Mouse (Mus musculus): Measurements from ENCODE around the gene Ank3. TPM values are rescaled to one million over a fixed set of nuclear protein-coding genes. Genes with fewer than 3 reads are reported as not detected.

Ank3 gene
- total and polyA plus RNA-seq, 2 experiments from 2014 or later, result 56.7 to 267 TPM

DNA sequence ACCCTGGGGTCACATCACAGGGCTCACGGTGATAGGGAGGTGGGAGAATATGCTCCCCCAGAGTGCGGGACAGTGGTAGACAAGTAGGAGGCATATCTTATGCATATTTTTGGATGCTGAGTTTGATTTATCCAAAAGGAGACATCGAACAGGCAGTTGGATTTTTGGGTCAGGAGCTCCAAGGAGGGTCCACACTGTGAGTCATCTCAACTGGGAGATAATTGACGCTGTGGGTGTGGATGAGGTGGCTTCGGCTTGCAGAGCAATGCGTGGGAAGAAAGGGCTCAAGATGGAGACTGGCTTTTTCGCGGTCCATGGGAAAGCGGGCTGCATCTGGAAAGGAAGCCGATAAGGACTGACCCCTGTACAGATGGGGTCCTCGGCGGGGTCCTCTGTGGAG, 290.5 kb downstream of the Ank3 start:
- 95% methylated on average over 12 of the region's 12 CpGs for whole genome bisulfite sequencing
- no peak for ATAC-seq
- Histone ChIP-seq H3K4me1 (ENCODE audit: insufficient read depth) (0 out of 2 replicates have a peak, but pooled peaks cover 7% of the 10 kb centered on the region), H3K27me3 (ENCODE audit: insufficient read depth, low read length) (no peaks in the 10 kb centered on the region), H3K9ac (no peak overlapping the region), H3K4me2 (ENCODE audit: low read depth) (no peak overlapping the region), H3K4me3 (ENCODE audit: low read depth, low read length) (no peak overlapping the region), H3K27ac (ENCODE audit: low read depth, low read length) (no peak overlapping the region), H3K36me3 (ENCODE audit: insufficient read depth) (no peaks in the 10 kb centered on the region), H3K9me3 (ENCODE audit: low read length) (no peaks in the 10 kb centered on the region)
- DNase-seq, result no peak
- no peak for TF ChIP-seq CTCF (IDR thresholded peaks at IDR 0.05; ENCODE audit: low read depth)

- H3K27ac ChIP-seq (ENCODE audit: low read depth, low read length), result no peak overlapping the region
- ATAC-seq (peak; percentile 66), DNase-seq (no peak)
- peak overlapping the region; percentile 14; the same call in 1 of the 2 replicates for H3K4me3 ChIP-seq (ENCODE audit: low read depth, low read length)
- TF ChIP-seq CTCF (IDR thresholded peaks at IDR 0.05; ENCODE audit: low read depth), result no peak
- no peaks in the 10 kb centered on the region for H3K27me3 ChIP-seq (ENCODE audit: insufficient read depth, low read length)
- peak overlapping the region; percentile 28; the same call in 1 of the 2 replicates for H3K9ac ChIP-seq
- H3K4me1 ChIP-seq (ENCODE audit: insufficient read depth), result 0 out of 2 replicates have a peak, but pooled peaks cover 7% of the 10 kb centered on the region
- H3K36me3 ChIP-seq (ENCODE audit: insufficient read depth), result no peaks in the 10 kb centered on the region
- WGBS, result 7% methylated on average over 12 of the region's 12 CpGs
- H3K4me2 ChIP-seq (ENCODE audit: low read depth), result peak overlapping the region; percentile 29; the same call in 1 of the 2 replicates
- H3K9me3 ChIP-seq (ENCODE audit: low read length), result no peaks in the 10 kb centered on the region
Observed at GRCm38 (mm10) chr10:69690131-69690960, 291.8 kb downstream of the Ank3 start.

GRCm38 (mm10) chr10:69690961-69691451, 292.4 kb downstream of the Ank3 start:
- peak overlapping the region; percentile 29; the same call in 1 of the 2 replicates for H3K4me2 ChIP-seq (ENCODE audit: low read depth)
- 9% methylated on average over 6 of the region's 6 CpGs for WGBS
- peak overlapping the region; percentile 14; the same call in 1 of the 2 replicates for H3K4me3 ChIP-seq (ENCODE audit: low read depth, low read length)
- H3K9ac ChIP-seq, result peak overlapping the region; percentile 28; the same call in 1 of the 2 replicates
- no peaks in the 10 kb centered on the region for H3K27me3 ChIP-seq (ENCODE audit: insufficient read depth, low read length)
- H3K36me3 ChIP-seq (ENCODE audit: insufficient read depth), result no peaks in the 10 kb centered on the region
- ATAC-seq (peak; percentile 54; the same call in 1 of the 2 replicates), DNase-seq (peak; percentile 24)
- H3K9me3 ChIP-seq (ENCODE audit: low read length), result no peaks in the 10 kb centered on the region
- no peak overlapping the region for H3K27ac ChIP-seq (ENCODE audit: low read depth, low read length)
- no peak for TF ChIP-seq CTCF (IDR thresholded peaks at IDR 0.05; ENCODE audit: low read depth)
- 0 out of 2 replicates have a peak, but pooled peaks cover 7% of the 10 kb centered on the region for H3K4me1 ChIP-seq (ENCODE audit: insufficient read depth)

DNA sequence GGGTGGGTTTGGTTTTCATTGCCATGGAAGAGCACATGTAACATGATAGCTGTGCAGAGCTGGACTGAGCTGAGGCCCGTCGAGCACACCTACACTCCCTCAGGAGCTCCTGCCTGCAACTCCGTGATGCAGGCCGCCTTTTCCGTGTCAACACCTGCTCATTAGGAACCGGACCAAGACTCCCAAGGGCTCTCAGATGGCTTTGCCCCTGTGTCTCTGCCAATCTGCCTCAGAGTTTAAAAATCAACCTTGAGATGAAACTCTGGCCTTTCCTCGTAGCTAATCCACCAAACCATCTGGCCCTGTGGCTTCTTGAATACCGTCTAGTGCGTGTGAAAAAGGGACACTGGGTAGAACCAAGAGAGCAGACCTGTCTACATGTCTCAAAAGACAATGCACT, 297.4 kb downstream of the Ank3 start:
- WGBS, result 57% methylated on average over 9 of the region's 9 CpGs
- Histone ChIP-seq H3K4me1 (ENCODE audit: insufficient read depth) (0 out of 2 replicates have a peak, but pooled peaks cover 1% of the 10 kb centered on the region), H3K27ac (ENCODE audit: low read depth, low read length) (no peak overlapping the region), H3K27me3 (ENCODE audit: insufficient read depth, low read length) (no peaks in the 10 kb centered on the region), H3K4me2 (ENCODE audit: low read depth) (no peak overlapping the region), H3K9ac (no peak overlapping the region), H3K36me3 (ENCODE audit: insufficient read depth) (no peaks in the 10 kb centered on the region), H3K9me3 (ENCODE audit: low read length) (no peaks in the 10 kb centered on the region), H3K4me3 (ENCODE audit: low read depth, low read length) (no peak overlapping the region)
- no peak for TF ChIP-seq CTCF (IDR thresholded peaks at IDR 0.05; ENCODE audit: low read depth)
- DNase-seq (no peak), ATAC-seq (no peak)

GRCm38 (mm10) chr10:69698699-69699098, 300.1 kb downstream of the Ank3 start:
- H3K9me3 ChIP-seq (ENCODE audit: low read length), result no peaks in the 10 kb centered on the region
- ATAC-seq, result no peak
- H3K27me3 ChIP-seq (ENCODE audit: insufficient read depth, low read length), result no peaks in the 10 kb centered on the region
- no peak overlapping the region for H3K4me3 ChIP-seq (ENCODE audit: low read depth, low read length)
- no peak for DNase-seq
- H3K9ac ChIP-seq, result no peak overlapping the region
- WGBS, result 87% methylated on average over 1 of the region's 1 CpGs
- no peaks in the 10 kb centered on the region for H3K4me1 ChIP-seq (ENCODE audit: insufficient read depth)
- H3K27ac ChIP-seq (ENCODE audit: low read depth, low read length), result no peak overlapping the region
- H3K4me2 ChIP-seq (ENCODE audit: low read depth), result no peak overlapping the region
- TF ChIP-seq CTCF (IDR thresholded peaks at IDR 0.05; ENCODE audit: low read depth), result no peak
- no peaks in the 10 kb centered on the region for H3K36me3 ChIP-seq (ENCODE audit: insufficient read depth)

DNA sequence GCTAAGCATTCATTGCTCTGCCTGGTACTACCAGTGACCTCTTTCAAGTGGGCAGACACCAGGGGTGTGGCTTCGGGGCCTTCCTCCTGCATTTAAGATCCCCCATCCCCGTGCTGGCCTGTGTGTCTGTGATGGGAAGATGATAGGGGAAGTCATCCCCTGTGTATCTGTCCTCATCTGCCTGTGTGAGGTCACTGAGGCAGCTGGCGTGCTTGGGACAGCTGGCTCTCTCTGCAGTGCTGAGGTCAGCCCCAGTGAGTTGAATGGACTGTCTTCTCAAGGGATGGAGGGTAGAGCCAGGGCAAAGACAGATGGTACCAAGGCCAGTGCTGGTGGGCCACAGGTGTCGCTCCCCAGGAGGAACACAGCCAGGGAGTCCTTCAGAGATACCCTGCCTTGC, 302.7 kb downstream of the Ank3 start:
- TF ChIP-seq CTCF (IDR thresholded peaks at IDR 0.05; ENCODE audit: low read depth), result no peak
- Histone ChIP-seq H3K36me3 (ENCODE audit: insufficient read depth) (no peaks in the 10 kb centered on the region), H3K9me3 (ENCODE audit: low read length) (no peaks in the 10 kb centered on the region), H3K4me3 (ENCODE audit: low read depth, low read length) (no peak overlapping the region), H3K4me2 (ENCODE audit: low read depth) (no peak overlapping the region), H3K9ac (no peak overlapping the region), H3K4me1 (ENCODE audit: insufficient read depth) (peaks cover 4% of the 10 kb centered on the region; the same call in 1 of the 2 replicates), H3K27ac (ENCODE audit: low read depth, low read length) (no peak overlapping the region), H3K27me3 (ENCODE audit: insufficient read depth, low read length) (no peaks in the 10 kb centered on the region)
- DNase-seq, result no peak
- 47% methylated on average over 4 of the region's 4 CpGs for WGBS
- ATAC-seq, result no peak

Data from forebrain, postnatal 0 days (tissue).